Mouse (Mus musculus): ENCODE data around the gene Kcnd3. TPM values are rescaled to one million over a fixed set of nuclear protein-coding genes. Genes with fewer than 3 reads are reported as not detected.

The Kcnd3 gene
- total and polyA plus RNA-seq, 3 experiments: 0.05 TPM; not detected in 2

DNA sequence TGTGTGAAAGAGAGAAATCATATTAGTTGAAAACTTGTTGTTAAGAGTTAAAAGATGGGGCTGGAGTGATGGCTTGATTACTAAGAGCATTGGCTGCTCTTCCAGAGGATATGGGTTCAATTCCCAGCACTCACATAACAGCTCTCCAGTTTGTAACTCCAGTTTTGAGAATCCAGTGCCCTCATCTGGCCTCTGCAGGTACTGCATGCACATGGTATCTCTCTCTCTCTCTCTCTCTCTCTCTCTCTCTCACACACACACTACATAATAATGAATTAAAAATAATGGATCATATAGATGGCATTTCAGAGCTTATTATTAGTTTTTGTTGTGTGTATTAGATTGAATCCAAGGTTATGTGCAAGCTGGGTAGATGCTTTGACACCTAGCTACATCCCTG is 29.7 kb upstream of the Kcnd3 start:
- no peak for ATAC-seq (ENCODE audit: extremely low read depth, insufficient number of reproducible peaks, low FRiP score, poor library complexity, severe bottlenecking)
- no peaks in the 10 kb centered on the region; the same call in 1 of the 2 replicates for H3K27me3 ChIP-seq (ENCODE audit: insufficient read depth, low read length)

DNA sequence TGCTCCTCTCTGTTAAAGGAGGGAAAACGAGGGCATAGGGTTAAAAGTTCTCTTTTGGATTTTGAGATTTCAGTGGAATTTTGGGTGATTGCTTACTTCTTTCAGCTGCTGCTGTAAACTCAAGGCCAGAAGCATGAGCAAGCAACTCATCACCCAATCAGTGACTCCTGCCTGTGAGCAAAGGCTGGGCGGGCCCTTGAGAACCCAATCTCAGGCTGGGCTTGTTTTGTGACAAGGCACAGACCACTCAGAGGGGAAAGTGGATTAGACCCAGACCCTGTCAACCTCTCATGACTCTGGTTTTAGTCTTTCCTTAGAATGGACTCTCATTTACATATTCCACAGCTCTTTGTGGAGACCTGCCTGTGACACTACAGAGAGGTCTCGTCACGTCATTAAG is 28.7 kb upstream of the Kcnd3 start:
- Histone ChIP-seq H3K27me3 (ENCODE audit: insufficient read depth, low read length) (no peaks in the 10 kb centered on the region; the same call in 1 of the 2 replicates), H3K36me3 (replicated peaks) (no peaks in the 10 kb centered on the region), H3K9me3 (replicated peaks) (no peaks in the 10 kb centered on the region), H3K4me1 (ENCODE audit: insufficient read depth, low read depth, low read length) (no peaks in the 10 kb centered on the region), H3K4me3 (ENCODE audit: low read depth, low read length) (no peak overlapping the region)
- TF ChIP-seq POLR2AphosphoS5 (IDR thresholded peaks at IDR 0.05; ENCODE audit: insufficient replicate concordance, low read depth, low read length) (no peak), GATA2 (IDR thresholded peaks at IDR 0.05; ENCODE audit: borderline replicate concordance, low read depth, low read length) (no peak), CTCF (IDR thresholded peaks at IDR 0.05; ENCODE audit: low read depth, low read length) (no peak), TAL1 (conservative IDR thresholded peaks at IDR 0.05; ENCODE audit: low read depth, low read length) (no peak), GATA1 (IDR thresholded peaks at IDR 0.05; ENCODE audit: borderline replicate concordance, low read length) (no peak)
- ATAC-seq (ENCODE audit: extremely low read depth, insufficient number of reproducible peaks, low FRiP score, poor library complexity, severe bottlenecking) (no peak), DNase-seq (ENCODE audit: low spot score) (no peak)

More for the DNA sequence above, 29.7 kb upstream of the Kcnd3 start:
- H3K9me3 ChIP-seq (replicated peaks): no peaks in the 10 kb centered on the region
- no peak overlapping the region for H3K4me3 ChIP-seq (ENCODE audit: low read depth, low read length)
- H3K4me1 ChIP-seq (ENCODE audit: insufficient read depth, low read depth, low read length): no peaks in the 10 kb centered on the region
- no peaks in the 10 kb centered on the region for H3K36me3 ChIP-seq (replicated peaks)
- TF ChIP-seq GATA1 (IDR thresholded peaks at IDR 0.05; ENCODE audit: borderline replicate concordance, low read length): no peak
- TF ChIP-seq POLR2AphosphoS5 (IDR thresholded peaks at IDR 0.05; ENCODE audit: insufficient replicate concordance, low read depth, low read length): no peak
- TF ChIP-seq GATA2 (IDR thresholded peaks at IDR 0.05; ENCODE audit: borderline replicate concordance, low read depth, low read length): no peak
- no peak for TF ChIP-seq CTCF (IDR thresholded peaks at IDR 0.05; ENCODE audit: low read depth, low read length)
- no peak for TF ChIP-seq TAL1 (conservative IDR thresholded peaks at IDR 0.05; ENCODE audit: low read depth, low read length)
- no peak for DNase-seq (ENCODE audit: low spot score)

DNA sequence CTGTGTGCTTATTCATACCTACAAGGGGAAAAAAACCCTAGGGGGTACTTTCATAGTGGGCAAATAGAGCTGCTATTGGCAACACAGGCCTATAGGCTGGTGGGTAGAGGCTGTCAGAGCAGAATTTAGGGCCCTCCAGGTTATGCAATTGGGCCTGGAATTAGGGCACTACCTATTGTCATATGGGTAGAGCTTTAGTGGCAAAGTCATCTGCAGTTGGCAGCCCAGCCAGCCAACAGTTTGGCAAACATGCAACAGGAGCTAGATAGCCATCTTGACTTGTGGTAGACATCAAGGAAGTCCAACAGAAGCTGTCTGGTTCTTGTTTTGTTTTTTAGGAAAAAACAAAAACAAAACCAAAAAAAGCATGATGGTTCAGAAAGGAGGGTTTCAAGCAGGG is 23.5 kb upstream of the Kcnd3 start:
- Histone ChIP-seq H3K4me3 (ENCODE audit: low read depth, low read length) (no peak overlapping the region), H3K9me3 (replicated peaks) (no peaks in the 10 kb centered on the region), H3K27me3 (ENCODE audit: insufficient read depth, low read length) (peaks cover 2% of the 10 kb centered on the region; the same call in 1 of the 2 replicates), H3K4me1 (ENCODE audit: insufficient read depth, low read depth, low read length) (no peaks in the 10 kb centered on the region), H3K36me3 (replicated peaks) (no peaks in the 10 kb centered on the region)
- DNase-seq (ENCODE audit: low spot score): no peak
- no peak for ATAC-seq (ENCODE audit: extremely low read depth, insufficient number of reproducible peaks, low FRiP score, poor library complexity, severe bottlenecking)
- TF ChIP-seq CTCF (IDR thresholded peaks at IDR 0.05; ENCODE audit: low read depth, low read length) (no peak), GATA2 (IDR thresholded peaks at IDR 0.05; ENCODE audit: borderline replicate concordance, low read depth, low read length) (no peak), GATA1 (IDR thresholded peaks at IDR 0.05; ENCODE audit: borderline replicate concordance, low read length) (no peak)

DNA sequence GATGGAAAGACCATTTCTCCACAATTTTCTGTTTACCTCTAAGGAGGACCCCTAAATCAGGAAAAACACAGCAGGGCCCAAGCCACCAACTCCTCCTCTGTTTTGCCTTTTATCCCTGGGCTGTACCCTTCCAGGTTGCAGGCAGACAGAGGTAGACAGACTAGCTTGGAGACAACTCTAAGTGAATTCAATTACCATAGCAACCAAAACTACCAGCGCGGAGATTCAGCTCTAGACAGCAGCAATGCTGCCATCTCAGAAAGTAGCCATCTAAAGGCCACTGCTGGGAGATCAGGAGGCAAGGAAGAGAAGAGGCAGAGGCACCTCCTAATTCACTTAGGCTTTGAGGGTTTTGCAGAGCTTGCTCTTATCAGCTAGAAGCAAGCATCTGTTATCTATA is 15.7 kb upstream of the Kcnd3 start:
- Histone ChIP-seq H3K36me3 (replicated peaks) (no peaks in the 10 kb centered on the region), H3K4me3 (ENCODE audit: low read depth, low read length) (no peak overlapping the region), H3K27me3 (ENCODE audit: insufficient read depth, low read length) (no peaks in the 10 kb centered on the region), H3K4me1 (ENCODE audit: insufficient read depth, low read depth, low read length) (no peaks in the 10 kb centered on the region), H3K9me3 (replicated peaks) (no peaks in the 10 kb centered on the region)
- no peak for DNase-seq (ENCODE audit: low spot score)
- no peak for ATAC-seq (ENCODE audit: extremely low read depth, insufficient number of reproducible peaks, low FRiP score, poor library complexity, severe bottlenecking)
- TF ChIP-seq TAL1 (conservative IDR thresholded peaks at IDR 0.05; ENCODE audit: low read depth, low read length): no peak

DNA sequence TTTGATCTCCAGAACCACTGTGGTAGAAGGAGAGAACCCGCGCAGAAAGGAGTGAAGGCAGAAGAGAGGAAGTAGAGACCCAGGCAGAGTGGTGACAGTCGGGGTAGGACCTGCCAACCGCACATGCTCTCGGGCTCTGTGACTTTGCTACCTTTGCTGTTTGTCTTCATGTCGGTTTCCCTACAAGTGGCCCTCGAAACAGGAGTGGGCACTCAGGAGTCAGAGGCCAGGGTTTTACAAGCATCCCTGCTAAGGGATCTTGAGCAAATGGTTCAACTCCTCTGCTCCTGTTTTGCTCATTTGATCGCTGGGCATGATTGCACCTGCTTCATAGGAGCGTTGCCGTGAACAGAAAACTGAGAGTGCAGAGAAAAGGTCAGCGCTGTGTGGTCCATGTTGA is 15.2 kb upstream of the Kcnd3 start:
- Histone ChIP-seq H3K4me3 (ENCODE audit: low read depth, low read length) (no peak overlapping the region), H3K9me3 (replicated peaks) (no peaks in the 10 kb centered on the region), H3K4me1 (ENCODE audit: insufficient read depth, low read depth, low read length) (no peaks in the 10 kb centered on the region), H3K36me3 (replicated peaks) (no peaks in the 10 kb centered on the region), H3K27me3 (ENCODE audit: insufficient read depth, low read length) (no peaks in the 10 kb centered on the region)
- TF ChIP-seq GATA1 (IDR thresholded peaks at IDR 0.05; ENCODE audit: borderline replicate concordance, low read length) (no peak), TAL1 (conservative IDR thresholded peaks at IDR 0.05; ENCODE audit: low read depth, low read length) (no peak), CTCF (IDR thresholded peaks at IDR 0.05; ENCODE audit: low read depth, low read length) (no peak), POLR2AphosphoS5 (IDR thresholded peaks at IDR 0.05; ENCODE audit: insufficient replicate concordance, low read depth, low read length) (no peak), GATA2 (IDR thresholded peaks at IDR 0.05; ENCODE audit: borderline replicate concordance, low read depth, low read length) (no peak)
- DNase-seq (ENCODE audit: low spot score) (no peak), ATAC-seq (ENCODE audit: extremely low read depth, insufficient number of reproducible peaks, low FRiP score, poor library complexity, severe bottlenecking) (no peak)

DNA sequence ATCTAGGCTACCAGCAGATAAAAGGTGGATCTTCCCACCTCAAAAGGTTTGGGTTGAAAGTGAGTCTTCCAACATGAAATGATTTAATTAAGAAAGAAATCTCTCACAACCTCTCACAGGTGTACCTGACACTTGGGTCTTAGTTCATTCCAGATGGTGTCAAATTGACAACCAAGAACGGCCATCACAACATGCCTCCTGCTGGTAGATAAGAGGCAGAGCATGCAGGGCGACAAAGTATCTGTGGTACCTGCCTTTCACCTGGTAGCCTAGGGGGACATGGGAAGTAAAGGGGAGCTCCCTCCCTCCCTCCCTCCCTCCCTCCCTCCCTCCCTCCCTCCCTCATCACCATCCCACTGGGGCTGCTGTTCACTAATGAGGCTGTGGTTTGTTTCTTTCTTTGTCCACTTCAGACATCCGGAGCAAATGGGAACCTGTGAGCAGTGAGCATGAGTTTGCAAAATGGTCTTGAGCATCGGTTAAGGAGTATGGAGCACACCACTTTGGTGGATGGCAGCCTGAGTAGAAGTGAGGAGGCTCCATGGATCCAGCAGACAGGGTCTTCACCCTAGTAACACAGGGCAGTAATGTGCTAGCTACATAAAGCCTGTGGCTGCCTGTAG is 11.1 kb upstream of the Kcnd3 start:
- H3K27me3 ChIP-seq (ENCODE audit: insufficient read depth, low read length): no peaks in the 10 kb centered on the region
- no peak for DNase-seq (ENCODE audit: low spot score)
- TF ChIP-seq CTCF (IDR thresholded peaks at IDR 0.05; ENCODE audit: low read depth, low read length) (no peak), TAL1 (conservative IDR thresholded peaks at IDR 0.05; ENCODE audit: low read depth, low read length) (no peak), GATA2 (IDR thresholded peaks at IDR 0.05; ENCODE audit: borderline replicate concordance, low read depth, low read length) (no peak), POLR2AphosphoS5 (IDR thresholded peaks at IDR 0.05; ENCODE audit: insufficient replicate concordance, low read depth, low read length) (no peak), GATA1 (IDR thresholded peaks at IDR 0.05; ENCODE audit: borderline replicate concordance, low read length) (no peak)
- no peaks in the 10 kb centered on the region for H3K36me3 ChIP-seq (replicated peaks)
- ATAC-seq (ENCODE audit: extremely low read depth, insufficient number of reproducible peaks, low FRiP score, poor library complexity, severe bottlenecking): no peak
- no peaks in the 10 kb centered on the region for H3K4me1 ChIP-seq (ENCODE audit: insufficient read depth, low read depth, low read length)
- no peaks in the 10 kb centered on the region for H3K9me3 ChIP-seq (replicated peaks)
- H3K4me3 ChIP-seq (ENCODE audit: low read depth, low read length): no peak overlapping the region
